Mouse (Mus musculus): ENCODE results near the gene Wfdc10.

- TF ChIP-seq CTCF (IDR thresholded peaks at IDR 0.05; ENCODE audit: low read depth) (no peak), EP300 (IDR thresholded peaks at IDR 0.05; ENCODE audit: low read depth) (no peak)
Measured at GRCm38 (mm10) chr2:164670938-164671337, 15.1 kb downstream of the Wfdc10 start.
